In the genomic region with DNA sequence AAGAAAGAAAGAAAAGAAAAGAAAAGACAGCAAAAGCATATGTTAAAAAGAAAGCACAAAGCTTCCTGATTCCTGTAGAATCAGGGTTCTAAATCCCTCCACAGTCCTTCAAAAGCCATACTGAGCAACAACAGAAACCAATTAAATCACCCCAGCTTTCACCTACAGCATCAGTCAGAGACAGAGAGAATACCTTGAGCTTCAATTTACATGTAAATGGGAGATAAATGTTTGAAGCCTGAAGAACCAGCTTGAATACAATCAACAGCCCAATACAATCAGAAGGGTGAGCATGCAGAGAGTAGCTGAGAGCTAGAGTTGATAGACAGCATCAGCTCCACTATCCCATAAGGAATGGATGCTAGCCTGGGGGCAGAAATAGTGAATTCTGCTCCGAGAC, we compare ENCODE assay signal across 27 mouse cellular contexts. TPM values are rescaled to one million over a fixed set of nuclear protein-coding genes. Genes with fewer than 3 reads are reported as not detected.
"Had no signal": no experiment of that assay in that cellular context is flagged by ENCODE, and none has a peak within 500 bp of the region (broad histone marks: within the 10 kb centered on the region; RNA-seq: fewer than 3 reads in every experiment).

No protein-coding gene starts in this region.

- H3K27ac ChIP-seq: gastrocnemius, adult 2 months; heart, embryonic 10.5 days; hindbrain, embryonic 10.5 days; hindbrain, embryonic 12.5 days; hindbrain, embryonic 14.5 days; intestine, embryonic 15.5 days; kidney, embryonic 15.5 days; kidney, postnatal 0 days; limb, embryonic 13.5 days; limb, embryonic 15.5 days; liver, embryonic 12.5 days had no signal

- H3K4me3 ChIP-seq: gastrocnemius, adult 2 months; heart, embryonic 10.5 days; heart, embryonic 12.5 days; hindbrain, embryonic 10.5 days; hindbrain, embryonic 12.5 days; intestine, embryonic 15.5 days; kidney, embryonic 15.5 days; limb, embryonic 13.5 days; limb, embryonic 15.5 days; liver, embryonic 12.5 days had no signal

- H3K27me3 ChIP-seq: heart, embryonic 12.5 days; hindbrain, embryonic 12.5 days; intestine, embryonic 15.5 days; limb, embryonic 15.5 days had no signal

- ATAC-seq: hindbrain, embryonic 16.5 days; inflammation-experienced regulatory T-cells, adult 6 months; intestine, embryonic 15.5 days; intestine, postnatal 0 days; liver, embryonic 12.5 days had no signal

- H3K9ac ChIP-seq: heart, embryonic 12.5 days; hindbrain, embryonic 12.5 days; hindbrain, embryonic 14.5 days; intestine, embryonic 15.5 days; kidney, embryonic 15.5 days; limb, embryonic 13.5 days; limb, embryonic 15.5 days; liver, embryonic 12.5 days had no signal

- DNase-seq: gastrocnemius, adult 2 months; gastrocnemius, postnatal 10 days; gastrocnemius, postnatal 25 days; heart, adult 18-20 months; heart, postnatal 10 days; heart, postnatal 4 days; kidney, adult 2 months; kidney, adult 9 months; kidney, postnatal 14 days; kidney, postnatal 36 days; layer of hippocampus, adult 9-11 months; layer of hippocampus, postnatal 36 days; left cerebral cortex, postnatal 4 days had no signal

- H3K4me1 ChIP-seq: hindbrain, embryonic 12.5 days; intestine, embryonic 15.5 days; kidney, embryonic 15.5 days; limb, embryonic 13.5 days; limb, embryonic 15.5 days had no signal

- H3K9me3 ChIP-seq: heart, embryonic 10.5 days; heart, embryonic 12.5 days; hindbrain, embryonic 10.5 days; hindbrain, embryonic 12.5 days; intestine, embryonic 15.5 days; kidney, embryonic 15.5 days; limb, embryonic 13.5 days; limb, embryonic 15.5 days; liver, embryonic 12.5 days had no signal

- H3K4me2 ChIP-seq: heart, embryonic 12.5 days; hindbrain, embryonic 12.5 days; hindbrain, embryonic 14.5 days; intestine, embryonic 15.5 days; kidney, embryonic 15.5 days; limb, embryonic 13.5 days; limb, embryonic 15.5 days; liver, embryonic 12.5 days had no signal

- H3K36me3 ChIP-seq: heart, embryonic 10.5 days; heart, embryonic 12.5 days; hindbrain, embryonic 10.5 days; hindbrain, embryonic 12.5 days; intestine, embryonic 15.5 days; kidney, embryonic 15.5 days; limb, embryonic 13.5 days; limb, embryonic 15.5 days; liver, embryonic 12.5 days had no signal

RNA-seq across cellular contexts. Expression of gene Sema7a, which starts 56.5 kb away (rescaled TPM):
- polyA plus RNA-seq: liver, embryonic 12.5 days had no signal
